Mouse (Mus musculus): Measurements from ENCODE around the gene Hid1. TPM values are rescaled to one million over a fixed set of nuclear protein-coding genes. Genes with fewer than 3 reads are reported as not detected.

The Hid1 gene
- polyA plus RNA-seq, 1 experiment from 2014 or later: 44.0 TPM

GRCm38 (mm10) chr11:115381276-115381675 is 13.7 kb upstream of the Hid1 start:
- Histone ChIP-seq H3K4me3 (replicated peaks; ENCODE audit: low read length) (peak overlapping the region; percentile 72), H3K9ac (ENCODE audit: low read length) (no peak overlapping the region), H3K27ac (ENCODE audit: low read length) (peak overlapping the region; percentile 65), H3K27me3 (ENCODE audit: control insufficient read depth, insufficient read depth, low read length) (no peaks in the 10 kb centered on the region), H3K36me3 (ENCODE audit: control insufficient read depth, insufficient read depth, low read length) (no peaks in the 10 kb centered on the region), H3K9me3 (replicated peaks; ENCODE audit: control insufficient read depth, low read length) (no peaks in the 10 kb centered on the region), H3K4me2 (ENCODE audit: low read depth, low read length) (peak overlapping the region; percentile 82), H3K4me1 (ENCODE audit: control insufficient read depth, insufficient read depth, low read length) (peaks cover 16% of the 10 kb centered on the region)
- ATAC-seq (ENCODE audit: insufficient read depth, low FRiP score): no peak
- WGBS: 14% methylated on average over 9 of the region's 9 CpGs

DNA sequence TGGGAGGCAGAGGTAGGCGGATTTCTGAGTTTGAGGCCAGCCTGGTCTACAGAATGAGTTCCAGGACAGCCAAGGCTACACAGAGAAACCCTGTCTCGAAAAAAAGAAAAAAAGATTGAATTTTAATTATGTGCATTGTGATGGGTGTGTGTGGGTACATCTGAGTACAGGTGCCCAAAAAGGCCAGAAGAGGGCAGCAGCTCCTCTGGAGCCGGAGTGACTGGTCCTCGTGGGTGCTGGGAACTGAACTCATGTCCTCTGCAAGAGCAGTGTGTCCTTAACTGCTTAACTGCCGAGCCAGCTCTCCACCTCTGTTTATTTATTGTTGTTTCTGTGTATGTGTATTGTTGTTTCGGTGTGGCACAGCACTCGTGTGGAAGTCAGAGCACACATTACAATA is 10.3 kb upstream of the Hid1 start:
- Histone ChIP-seq H3K9ac (ENCODE audit: low read length) (no peak overlapping the region), H3K4me1 (ENCODE audit: control insufficient read depth, insufficient read depth, low read length) (peaks cover 11% of the 10 kb centered on the region), H3K4me2 (ENCODE audit: low read depth, low read length) (no peak overlapping the region), H3K27me3 (ENCODE audit: control insufficient read depth, insufficient read depth, low read length) (peaks cover 13% of the 10 kb centered on the region), H3K9me3 (replicated peaks; ENCODE audit: control insufficient read depth, low read length) (no peaks in the 10 kb centered on the region), H3K36me3 (ENCODE audit: control insufficient read depth, insufficient read depth, low read length) (no peaks in the 10 kb centered on the region), H3K4me3 (replicated peaks; ENCODE audit: low read length) (no peak overlapping the region), H3K27ac (ENCODE audit: low read length) (no peak overlapping the region)
- WGBS: 87% methylated on average over 7 of the region's 7 CpGs
- no peak for ATAC-seq (ENCODE audit: insufficient read depth, low FRiP score)

- WGBS: 87% methylated on average over 4 of the region's 4 CpGs
Measured at GRCm38 (mm10) chr11:115377254-115377653, 9.7 kb upstream of the Hid1 start.

DNA sequence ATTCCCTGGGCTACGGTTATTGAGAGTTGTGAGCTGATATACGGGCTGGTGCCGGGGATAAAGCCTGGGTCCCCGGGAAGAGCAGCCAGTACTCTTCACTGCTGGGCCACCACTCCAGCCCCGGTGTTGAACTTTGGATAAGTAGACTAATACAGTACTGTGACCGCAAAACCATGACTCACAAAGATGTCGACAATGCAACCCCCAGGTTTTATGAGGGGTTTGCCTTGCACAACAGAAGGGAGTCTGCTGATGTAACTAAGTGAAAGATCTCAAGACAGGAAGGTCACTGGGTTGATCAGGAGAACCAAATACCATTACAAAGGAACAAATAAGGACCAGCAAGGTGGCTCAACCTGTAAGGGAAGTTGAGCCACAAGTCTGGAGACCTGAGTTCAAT is 9.2 kb upstream of the Hid1 start:
- Histone ChIP-seq H3K27me3 (ENCODE audit: control insufficient read depth, insufficient read depth, low read length) (peaks cover 13% of the 10 kb centered on the region), H3K4me1 (ENCODE audit: control insufficient read depth, insufficient read depth, low read length) (peaks cover 7% of the 10 kb centered on the region), H3K9ac (ENCODE audit: low read length) (no peak overlapping the region), H3K27ac (ENCODE audit: low read length) (no peak overlapping the region), H3K9me3 (replicated peaks; ENCODE audit: control insufficient read depth, low read length) (no peaks in the 10 kb centered on the region), H3K4me3 (replicated peaks; ENCODE audit: low read length) (no peak overlapping the region), H3K36me3 (ENCODE audit: control insufficient read depth, insufficient read depth, low read length) (no peaks in the 10 kb centered on the region), H3K4me2 (ENCODE audit: low read depth, low read length) (no peak overlapping the region)
- WGBS: 67% methylated on average over 7 of the region's 7 CpGs
- ATAC-seq (ENCODE audit: insufficient read depth, low FRiP score): no peak

More at GRCm38 (mm10) chr11:115377254-115377653, 9.7 kb upstream of the Hid1 start:
- Histone ChIP-seq H3K9me3 (replicated peaks; ENCODE audit: control insufficient read depth, low read length) (no peaks in the 10 kb centered on the region), H3K4me2 (ENCODE audit: low read depth, low read length) (no peak overlapping the region), H3K4me1 (ENCODE audit: control insufficient read depth, insufficient read depth, low read length) (peaks cover 7% of the 10 kb centered on the region), H3K9ac (ENCODE audit: low read length) (no peak overlapping the region), H3K36me3 (ENCODE audit: control insufficient read depth, insufficient read depth, low read length) (no peaks in the 10 kb centered on the region), H3K4me3 (replicated peaks; ENCODE audit: low read length) (no peak overlapping the region), H3K27me3 (ENCODE audit: control insufficient read depth, insufficient read depth, low read length) (peaks cover 13% of the 10 kb centered on the region), H3K27ac (ENCODE audit: low read length) (no peak overlapping the region)
- no peak for ATAC-seq (ENCODE audit: insufficient read depth, low FRiP score)

DNA sequence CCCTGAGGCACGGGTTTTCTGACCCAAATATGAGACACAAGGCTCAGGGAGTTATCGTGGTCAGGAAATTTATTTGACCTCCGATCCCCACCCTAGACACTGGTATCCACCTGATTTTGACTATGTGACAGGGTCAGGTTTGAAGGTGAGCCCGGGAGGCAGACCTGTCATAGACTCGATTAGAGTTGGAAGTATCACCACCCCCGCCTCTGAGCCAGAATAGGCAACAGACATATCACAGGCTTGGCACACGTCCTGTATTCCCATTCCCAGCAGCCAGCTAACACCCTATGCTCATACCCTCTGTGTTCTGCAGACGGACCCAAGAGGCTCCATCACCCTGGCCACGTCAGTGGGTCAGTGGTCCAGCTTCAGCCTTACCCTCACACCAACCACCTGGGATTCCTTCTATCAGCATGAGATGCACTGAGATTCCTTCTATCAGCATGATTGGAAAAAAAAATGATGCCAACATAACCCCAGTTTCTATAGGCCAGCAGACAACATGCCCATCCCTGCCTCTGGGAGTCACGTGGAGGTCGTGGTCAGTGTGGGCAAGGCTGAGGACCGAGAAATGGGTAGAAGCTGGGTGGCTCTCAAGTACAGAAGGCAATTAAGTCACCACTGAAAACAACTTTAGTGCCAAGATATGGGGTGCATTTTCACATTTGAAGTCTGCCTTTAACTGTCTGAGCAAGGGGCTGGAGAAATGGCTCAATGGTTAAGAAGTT is 7.3 kb upstream of the Hid1 start:
- no peaks in the 10 kb centered on the region for H3K36me3 ChIP-seq (ENCODE audit: control insufficient read depth, insufficient read depth, low read length)
- peak overlapping the region; percentile 64; the same call in 1 of the 2 replicates for H3K4me2 ChIP-seq (ENCODE audit: low read depth, low read length)
- H3K4me1 ChIP-seq (ENCODE audit: control insufficient read depth, insufficient read depth, low read length): peaks cover 7% of the 10 kb centered on the region
- H3K9me3 ChIP-seq (replicated peaks; ENCODE audit: control insufficient read depth, low read length): no peaks in the 10 kb centered on the region
- H3K9ac ChIP-seq (ENCODE audit: low read length): no peak overlapping the region
- ATAC-seq (ENCODE audit: insufficient read depth, low FRiP score): no peak
- peaks cover 13% of the 10 kb centered on the region for H3K27me3 ChIP-seq (ENCODE audit: control insufficient read depth, insufficient read depth, low read length)
- no peak overlapping the region; the same call in 1 of the 2 replicates for H3K4me3 ChIP-seq (replicated peaks; ENCODE audit: low read length)
- 55% methylated on average over 12 of the region's 12 CpGs for WGBS
- no peak overlapping the region for H3K27ac ChIP-seq (ENCODE audit: low read length)

DNA sequence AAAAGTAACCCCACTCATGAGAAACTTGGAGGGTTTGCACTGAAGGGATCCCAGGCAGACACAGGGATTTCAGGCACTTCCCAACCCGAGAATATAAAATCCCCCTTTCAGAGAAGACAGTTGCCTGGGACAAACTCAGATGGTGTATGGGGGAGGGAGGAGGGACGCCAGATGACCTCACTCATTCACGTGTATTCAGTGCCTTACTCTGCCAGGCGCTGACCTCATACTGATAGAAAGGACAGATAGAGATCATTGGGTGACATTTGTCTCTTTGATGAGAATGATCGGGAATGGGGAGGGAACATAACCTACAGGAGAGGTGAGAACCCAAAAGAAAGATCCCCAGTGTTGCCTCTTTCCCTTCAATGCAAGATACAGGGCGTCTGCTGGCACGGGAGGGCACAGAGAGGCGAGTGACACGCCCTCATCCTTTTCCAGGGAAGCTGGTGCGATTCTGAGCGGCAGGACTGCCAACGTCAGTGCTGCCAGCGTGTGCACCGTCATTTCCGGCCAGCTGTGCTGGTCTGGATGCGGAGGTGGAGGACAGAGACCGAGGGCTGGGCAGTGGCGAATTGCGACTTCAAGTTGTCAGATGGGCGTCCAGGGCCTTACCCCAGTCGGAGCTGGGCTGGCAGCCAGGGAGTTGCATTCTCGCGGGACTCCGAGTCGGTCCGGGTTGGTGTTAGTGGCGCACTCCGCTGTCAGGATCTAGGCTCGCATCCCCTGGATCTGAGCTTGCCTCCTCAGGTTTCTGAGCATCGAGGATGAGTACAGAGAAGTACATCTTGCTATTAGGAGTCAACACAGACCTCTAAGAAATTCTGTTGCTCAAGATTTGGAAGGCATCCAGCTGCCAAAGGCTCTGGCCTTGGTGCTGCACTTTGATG is 6.5 kb upstream of the Hid1 start:
- Histone ChIP-seq H3K4me2 (ENCODE audit: low read depth, low read length) (peak overlapping the region; percentile 64), H3K4me3 (replicated peaks; ENCODE audit: low read length) (peak overlapping the region; percentile 36), H3K9me3 (replicated peaks; ENCODE audit: control insufficient read depth, low read length) (no peaks in the 10 kb centered on the region), H3K36me3 (ENCODE audit: control insufficient read depth, insufficient read depth, low read length) (no peaks in the 10 kb centered on the region), H3K9ac (ENCODE audit: low read length) (peak overlapping the region; percentile 63), H3K27ac (ENCODE audit: low read length) (no peak overlapping the region), H3K27me3 (ENCODE audit: control insufficient read depth, insufficient read depth, low read length) (peaks cover 13% of the 10 kb centered on the region), H3K4me1 (ENCODE audit: control insufficient read depth, insufficient read depth, low read length) (peaks cover 7% of the 10 kb centered on the region)
- WGBS: 1% methylated on average over 30 of the region's 30 CpGs
- ATAC-seq (ENCODE audit: insufficient read depth, low FRiP score): no peak

DNA sequence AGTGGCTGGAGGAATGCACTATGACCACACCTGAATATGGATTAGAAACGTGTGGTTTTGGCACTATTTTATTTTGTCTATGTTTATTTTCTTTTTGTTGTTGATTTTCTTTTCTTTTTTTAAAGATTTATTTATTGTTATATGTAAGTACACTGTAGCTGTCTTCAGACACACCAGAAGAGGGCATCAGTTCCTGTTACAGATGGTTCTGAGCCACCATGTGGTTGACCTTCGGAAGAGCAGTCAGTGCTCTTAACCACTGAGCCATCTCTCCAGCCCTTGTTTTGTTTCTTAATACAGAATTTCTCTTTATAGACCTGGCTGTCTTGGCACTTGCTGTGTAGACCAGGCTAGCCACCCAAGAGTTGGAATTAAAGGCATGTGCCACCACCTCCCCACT is 5.2 kb upstream of the Hid1 start:
- Histone ChIP-seq H3K27ac (ENCODE audit: low read length) (no peak overlapping the region), H3K9me3 (replicated peaks; ENCODE audit: control insufficient read depth, low read length) (no peaks in the 10 kb centered on the region), H3K36me3 (ENCODE audit: control insufficient read depth, insufficient read depth, low read length) (no peaks in the 10 kb centered on the region), H3K4me1 (ENCODE audit: control insufficient read depth, insufficient read depth, low read length) (peaks cover 7% of the 10 kb centered on the region), H3K9ac (ENCODE audit: low read length) (no peak overlapping the region), H3K4me3 (replicated peaks; ENCODE audit: low read length) (no peak overlapping the region), H3K4me2 (ENCODE audit: low read depth, low read length) (no peak overlapping the region), H3K27me3 (ENCODE audit: control insufficient read depth, insufficient read depth, low read length) (peaks cover 20% of the 10 kb centered on the region)
- no peak for ATAC-seq (ENCODE audit: insufficient read depth, low FRiP score)
- 49% methylated on average over 2 of the region's 2 CpGs for WGBS

DNA sequence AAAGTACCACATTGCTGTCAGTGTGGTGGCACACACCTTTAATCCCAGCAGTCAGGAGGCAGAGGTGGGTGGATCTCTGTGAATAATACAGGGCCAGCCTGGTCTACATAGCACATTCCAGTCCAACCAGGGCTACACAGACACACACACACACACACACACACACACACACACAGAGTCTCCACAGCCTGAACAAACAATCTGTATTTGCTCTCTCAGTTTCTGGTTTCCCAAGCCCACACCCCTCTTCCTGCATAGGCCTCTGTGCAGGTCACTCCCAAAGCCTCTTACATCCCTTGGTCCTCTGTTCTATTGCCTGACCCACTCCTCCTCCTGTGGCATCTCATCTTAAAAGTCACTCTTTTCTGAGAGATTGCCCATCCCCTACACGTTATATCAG is 4.5 kb upstream of the Hid1 start:
- H3K27me3 ChIP-seq (ENCODE audit: control insufficient read depth, insufficient read depth, low read length): peaks cover 20% of the 10 kb centered on the region
- H3K9me3 ChIP-seq (replicated peaks; ENCODE audit: control insufficient read depth, low read length): no peaks in the 10 kb centered on the region
- H3K4me2 ChIP-seq (ENCODE audit: low read depth, low read length): no peak overlapping the region
- no peak overlapping the region for H3K9ac ChIP-seq (ENCODE audit: low read length)
- H3K36me3 ChIP-seq (ENCODE audit: control insufficient read depth, insufficient read depth, low read length): no peaks in the 10 kb centered on the region
- whole genome bisulfite sequencing: 53% methylated on average over 1 of the region's 1 CpGs
- peaks cover 13% of the 10 kb centered on the region for H3K4me1 ChIP-seq (ENCODE audit: control insufficient read depth, insufficient read depth, low read length)
- no peak overlapping the region for H3K4me3 ChIP-seq (replicated peaks; ENCODE audit: low read length)
- no peak overlapping the region for H3K27ac ChIP-seq (ENCODE audit: low read length)
- ATAC-seq (ENCODE audit: insufficient read depth, low FRiP score): peak; percentile 65; the same call in 1 of the 2 replicates

GRCm38 (mm10) chr11:115371354-115371753 is 3.8 kb upstream of the Hid1 start:
- H3K4me1 ChIP-seq (ENCODE audit: control insufficient read depth, insufficient read depth, low read length): peaks cover 18% of the 10 kb centered on the region
- WGBS: 53% methylated on average over 8 of the region's 8 CpGs
- H3K4me3 ChIP-seq (replicated peaks; ENCODE audit: low read length): no peak overlapping the region
- H3K9me3 ChIP-seq (replicated peaks; ENCODE audit: control insufficient read depth, low read length): no peaks in the 10 kb centered on the region
- no peak overlapping the region for H3K4me2 ChIP-seq (ENCODE audit: low read depth, low read length)
- ATAC-seq (ENCODE audit: insufficient read depth, low FRiP score): no peak
- H3K36me3 ChIP-seq (ENCODE audit: control insufficient read depth, insufficient read depth, low read length): no peaks in the 10 kb centered on the region
- H3K27me3 ChIP-seq (ENCODE audit: control insufficient read depth, insufficient read depth, low read length): peaks cover 27% of the 10 kb centered on the region
- no peak overlapping the region for H3K9ac ChIP-seq (ENCODE audit: low read length)
- H3K27ac ChIP-seq (ENCODE audit: low read length): no peak overlapping the region

Data from stomach, embryonic 16.5 days (tissue).